Comparison of ENCODE assay signal across 7 mouse cellular contexts in genomic region chr3:104967548-104968300, GRCm38 (mm10). TPM values are rescaled to one million over a fixed set of nuclear protein-coding genes. Genes with fewer than 3 reads are reported as not detected.
DNase-seq lines count a peak whose midpoint lies in the region; ATAC-seq and TF ChIP-seq lines count a peak whose summit lies in the region.

No protein-coding gene starts in this region.

- no peaks in the 10 kb centered on the region for H3K9me3 ChIP-seq in limb, embryonic 11.5 days (ENCODE audit: control insufficient read depth, low read length)
- no peaks in the 10 kb centered on the region for H3K9me3 ChIP-seq in midbrain, embryonic 13.5 days

- H3K4me1 ChIP-seq in kidney, adult 2 months (ENCODE audit: control insufficient read depth, insufficient read depth, low read length), result peaks cover 3% of the 10 kb centered on the region; the same call in 1 of the 2 replicates
- H3K4me1 ChIP-seq in limb, embryonic 11.5 days (ENCODE audit: control insufficient read depth, insufficient read depth, low read length), result peaks cover 14% of the 10 kb centered on the region
- H3K4me1 ChIP-seq in midbrain, embryonic 13.5 days (replicated peaks), result peaks cover 20% of the 10 kb centered on the region

- peak; percentile 66 for ATAC-seq in limb, embryonic 11.5 days (ENCODE audit: insufficient number of reproducible peaks, low FRiP score, low TSS enrichment, low read depth)
- peak; percentile 74 for ATAC-seq in midbrain, embryonic 13.5 days

- no peaks in the 10 kb centered on the region for H3K36me3 ChIP-seq in kidney, adult 2 months (ENCODE audit: control insufficient read depth, insufficient read depth, low read length)
- no peaks in the 10 kb centered on the region for H3K36me3 ChIP-seq in limb, embryonic 11.5 days (ENCODE audit: control insufficient read depth, insufficient read depth, low read length)
- no peaks in the 10 kb centered on the region for H3K36me3 ChIP-seq in midbrain, embryonic 13.5 days

- TF ChIP-seq CTCF in kidney, adult 2 months (conservative IDR thresholded peaks at IDR 0.05; ENCODE audit: insufficient read depth, insufficient read length, low read depth, low read length), result peak; percentile 65

- peak overlapping the region; percentile 48 for H3K4me2 ChIP-seq in limb, embryonic 11.5 days (ENCODE audit: low read depth, severe bottlenecking)
- H3K4me2 ChIP-seq in midbrain, embryonic 13.5 days (replicated peaks), result peak overlapping the region; percentile 65

- peak overlapping the region; percentile 56 for H3K9ac ChIP-seq in limb, embryonic 11.5 days (ENCODE audit: low read length)
- peak overlapping the region; percentile 63 for H3K9ac ChIP-seq in midbrain, embryonic 13.5 days (replicated peaks)

- peak overlapping the region; percentile 72 for H3K4me3 ChIP-seq in kidney, adult 2 months (ENCODE audit: insufficient read depth, low read depth, low read length)
- H3K4me3 ChIP-seq in limb, embryonic 11.5 days (ENCODE audit: low read depth, low read length), result peak overlapping the region; percentile 33
- peak overlapping the region; percentile 47 for H3K4me3 ChIP-seq in midbrain, embryonic 13.5 days (replicated peaks)

- no peak for TF ChIP-seq POLR2A in kidney, adult 2 months (IDR thresholded peaks at IDR 0.05; ENCODE audit: low read depth, low read length)

- WGBS in kidney, adult 2 months, result 3% methylated on average over 49 of the region's 49 CpGs
- WGBS in limb, embryonic 11.5 days, result under 1% methylated on average over 49 of the region's 49 CpGs
- WGBS in midbrain, embryonic 13.5 days, result under 1% methylated on average over 46 of the region's 49 CpGs

- H3K27ac ChIP-seq in kidney, adult 2 months (ENCODE audit: insufficient read depth, low read depth, low read length), result no peak overlapping the region
- peak overlapping the region; percentile 38 for H3K27ac ChIP-seq in limb, embryonic 11.5 days (replicated peaks; ENCODE audit: low read depth, low read length)
- peak overlapping the region; percentile 35; the same call in 1 of the 2 replicates for H3K27ac ChIP-seq in midbrain, embryonic 13.5 days

- H3K27me3 ChIP-seq in kidney, adult 2 months (replicated peaks; ENCODE audit: control insufficient read depth, insufficient read depth, low read length), result no peaks in the 10 kb centered on the region
- peaks cover 10% of the 10 kb centered on the region for H3K27me3 ChIP-seq in limb, embryonic 11.5 days (ENCODE audit: control insufficient read depth, insufficient read depth, low read length)
- peaks cover 45% of the 10 kb centered on the region for H3K27me3 ChIP-seq in midbrain, embryonic 13.5 days

- peak; percentile 96 for DNase-seq in adrenal gland, postnatal 10 days
- peak; percentile 92 for DNase-seq in embryo, embryonic 9.5 days (ENCODE audit: extremely low spot score)
- DNase-seq in heart, adult 18-20 months, result peak; percentile 91 to 98
- DNase-seq in kidney, adult 2 months, result peak; percentile 87
- DNase-seq in limb, embryonic 11.5 days (ENCODE audit: low spot score), result peak; percentile 95
- peak; percentile 72 to 85 for DNase-seq in spleen, postnatal 10 days (ENCODE audit: low spot score in 2 of 2)

RNA-seq across cellular contexts. Expression of gene Wnt2b, which starts 6.0 kb away (rescaled TPM):
- 10 to 100 TPM in 1 of 2 experiments, 1 to 10 TPM in 1; 9.8 to 11.0 TPM for total RNA-seq in adrenal gland, postnatal 10 days (2021)
- total RNA-seq in heart, adult 18-20 months (2021), result 1 to 10 TPM in 1 of 2 experiments, under 1 TPM in 1; 0.82 to 1.9 TPM
- 0.97 and 1.2 TPM in 2 replicates for polyA plus RNA-seq in kidney, adult 2 months (2012; rRNA removed)
- 0.43 and 0.72 TPM in 2 replicates for polyA plus RNA-seq in limb, embryonic 11.5 days (2014; fragmentation: Nextera tagmentation; extraction: Ambion mirVana)
- 0.66 and 1.3 TPM in 2 replicates for polyA plus RNA-seq in midbrain, embryonic 13.5 days (2015; fragmentation: Nextera tagmentation; extraction: Ambion mirVana)
